Mouse (Mus musculus): ENCODE data around the gene Lhpp. TPM values are rescaled to one million over a fixed set of nuclear protein-coding genes. Genes with fewer than 3 reads are reported as not detected.

The Lhpp gene
- total and polyA plus RNA-seq, 2 experiments from 2014 or later, result 22.9 to 40.1 TPM

- no peaks in the 10 kb centered on the region for H3K9me3 ChIP-seq (replicated peaks; ENCODE audit: control insufficient read depth, low read length)
- no peaks in the 10 kb centered on the region for H3K4me1 ChIP-seq (ENCODE audit: control insufficient read depth, insufficient read depth)
- DNase-seq (ENCODE audit: low spot score), result no peak
- no peak for TF ChIP-seq EP300 (IDR thresholded peaks at IDR 0.05; ENCODE audit: low read depth)
- ATAC-seq (ENCODE audit: insufficient read depth, low read depth), result no peak
- no peaks in the 10 kb centered on the region for H3K27me3 ChIP-seq (ENCODE audit: control insufficient read depth, insufficient read depth, low read length)
- no peak overlapping the region for H3K27ac ChIP-seq (ENCODE audit: low read depth)
- H3K9ac ChIP-seq (replicated peaks; ENCODE audit: low read depth, low read length), result no peak overlapping the region
- no peak overlapping the region for H3K4me3 ChIP-seq (ENCODE audit: low read depth, low read length)
- H3K4me2 ChIP-seq (ENCODE audit: low read depth, low read length), result no peak overlapping the region
- H3K36me3 ChIP-seq (replicated peaks; ENCODE audit: control insufficient read depth, insufficient read depth, low read length), result no peaks in the 10 kb centered on the region
- WGBS, result 69% methylated on average over 12 of the region's 12 CpGs
Measured at GRCm38 (mm10) chr7:132637292-132637691, 26.9 kb downstream of the Lhpp start.

- ATAC-seq (ENCODE audit: insufficient read depth, low read depth), result peak; percentile 80
- H3K4me1 ChIP-seq (ENCODE audit: control insufficient read depth, insufficient read depth), result no peaks in the 10 kb centered on the region
Measured at GRCm38 (mm10) chr7:132638446-132639087, 28.1 kb downstream of the Lhpp start.

GRCm38 (mm10) chr7:132640946-132641345 lies 30.5 kb downstream of the Lhpp start:
- DNase-seq (ENCODE audit: low spot score) (no peak), ATAC-seq (ENCODE audit: insufficient read depth, low read depth) (no peak)
- no peaks in the 10 kb centered on the region for H3K27me3 ChIP-seq (ENCODE audit: control insufficient read depth, insufficient read depth, low read length)
- H3K4me2 ChIP-seq (ENCODE audit: low read depth, low read length), result no peak overlapping the region
- H3K9ac ChIP-seq (replicated peaks; ENCODE audit: low read depth, low read length), result no peak overlapping the region
- H3K36me3 ChIP-seq (replicated peaks; ENCODE audit: control insufficient read depth, insufficient read depth, low read length), result no peaks in the 10 kb centered on the region
- TF ChIP-seq CTCF (IDR thresholded peaks at IDR 0.05; ENCODE audit: low read depth), result no peak
- no peak for TF ChIP-seq EP300 (IDR thresholded peaks at IDR 0.05; ENCODE audit: low read depth)
- H3K4me1 ChIP-seq (ENCODE audit: control insufficient read depth, insufficient read depth), result no peaks in the 10 kb centered on the region
- no peak overlapping the region for H3K27ac ChIP-seq (ENCODE audit: low read depth)
- no peaks in the 10 kb centered on the region for H3K9me3 ChIP-seq (replicated peaks; ENCODE audit: control insufficient read depth, low read length)
- H3K4me3 ChIP-seq (ENCODE audit: low read depth, low read length), result no peak overlapping the region
- 42% methylated on average over 9 of the region's 9 CpGs for WGBS

More at GRCm38 (mm10) chr7:132638446-132639087, 28.1 kb downstream of the Lhpp start:
- H3K9ac ChIP-seq (replicated peaks; ENCODE audit: low read depth, low read length), result no peak overlapping the region
- no peaks in the 10 kb centered on the region for H3K27me3 ChIP-seq (ENCODE audit: control insufficient read depth, insufficient read depth, low read length)
- H3K36me3 ChIP-seq (replicated peaks; ENCODE audit: control insufficient read depth, insufficient read depth, low read length), result no peaks in the 10 kb centered on the region
- no peaks in the 10 kb centered on the region for H3K9me3 ChIP-seq (replicated peaks; ENCODE audit: control insufficient read depth, low read length)
- no peak overlapping the region for H3K27ac ChIP-seq (ENCODE audit: low read depth)
- no peak overlapping the region for H3K4me3 ChIP-seq (ENCODE audit: low read depth, low read length)
- peak; percentile 65 for DNase-seq (ENCODE audit: low spot score)
- TF ChIP-seq CTCF (IDR thresholded peaks at IDR 0.05; ENCODE audit: low read depth) (peak; percentile 87), EP300 (IDR thresholded peaks at IDR 0.05; ENCODE audit: low read depth) (no peak)
- WGBS, result 59% methylated on average over 12 of the region's 12 CpGs
- no peak overlapping the region for H3K4me2 ChIP-seq (ENCODE audit: low read depth, low read length)

GRCm38 (mm10) chr7:132641606-132642005 lies 31.2 kb downstream of the Lhpp start:
- H3K4me3 ChIP-seq (ENCODE audit: low read depth, low read length), result no peak overlapping the region
- H3K4me2 ChIP-seq (ENCODE audit: low read depth, low read length), result no peak overlapping the region
- H3K9me3 ChIP-seq (replicated peaks; ENCODE audit: control insufficient read depth, low read length), result no peaks in the 10 kb centered on the region
- DNase-seq (ENCODE audit: low spot score), result no peak
- H3K4me1 ChIP-seq (ENCODE audit: control insufficient read depth, insufficient read depth), result no peaks in the 10 kb centered on the region
- no peak overlapping the region for H3K27ac ChIP-seq (ENCODE audit: low read depth)
- 95% methylated on average over 1 of the region's 1 CpGs for WGBS
- no peak overlapping the region for H3K9ac ChIP-seq (replicated peaks; ENCODE audit: low read depth, low read length)
- no peak for TF ChIP-seq CTCF (IDR thresholded peaks at IDR 0.05; ENCODE audit: low read depth)
- ATAC-seq (ENCODE audit: insufficient read depth, low read depth), result no peak
- no peaks in the 10 kb centered on the region for H3K36me3 ChIP-seq (replicated peaks; ENCODE audit: control insufficient read depth, insufficient read depth, low read length)
- no peaks in the 10 kb centered on the region for H3K27me3 ChIP-seq (ENCODE audit: control insufficient read depth, insufficient read depth, low read length)

GRCm38 (mm10) chr7:132644605-132645279 lies 34.3 kb downstream of the Lhpp start:
- H3K27me3 ChIP-seq (ENCODE audit: control insufficient read depth, insufficient read depth, low read length), result no peaks in the 10 kb centered on the region
- H3K36me3 ChIP-seq (replicated peaks; ENCODE audit: control insufficient read depth, insufficient read depth, low read length), result no peaks in the 10 kb centered on the region
- no peak overlapping the region for H3K9ac ChIP-seq (replicated peaks; ENCODE audit: low read depth, low read length)
- ATAC-seq (ENCODE audit: insufficient read depth, low read depth) (no peak), DNase-seq (ENCODE audit: low spot score) (no peak)
- no peak overlapping the region for H3K4me2 ChIP-seq (ENCODE audit: low read depth, low read length)
- TF ChIP-seq EP300 (IDR thresholded peaks at IDR 0.05; ENCODE audit: low read depth) (no peak), CTCF (IDR thresholded peaks at IDR 0.05; ENCODE audit: low read depth) (no peak)
- H3K9me3 ChIP-seq (replicated peaks; ENCODE audit: control insufficient read depth, low read length), result no peaks in the 10 kb centered on the region
- H3K4me3 ChIP-seq (ENCODE audit: low read depth, low read length), result no peak overlapping the region
- H3K4me1 ChIP-seq (ENCODE audit: control insufficient read depth, insufficient read depth), result no peaks in the 10 kb centered on the region
- H3K27ac ChIP-seq (ENCODE audit: low read depth), result no peak overlapping the region
- WGBS, result 85% methylated on average over 11 of the region's 11 CpGs
